Mouse (Mus musculus): ENCODE results near the gene BC025920. TPM values are rescaled to one million over a fixed set of nuclear protein-coding genes. Genes with fewer than 3 reads are reported as not detected.

BC025920 gene
- polyA plus RNA-seq (2014; fragmentation: Nextera tagmentation; extraction: Ambion mirVana), result 0.63 and 1.5 TPM in 2 replicates

DNA sequence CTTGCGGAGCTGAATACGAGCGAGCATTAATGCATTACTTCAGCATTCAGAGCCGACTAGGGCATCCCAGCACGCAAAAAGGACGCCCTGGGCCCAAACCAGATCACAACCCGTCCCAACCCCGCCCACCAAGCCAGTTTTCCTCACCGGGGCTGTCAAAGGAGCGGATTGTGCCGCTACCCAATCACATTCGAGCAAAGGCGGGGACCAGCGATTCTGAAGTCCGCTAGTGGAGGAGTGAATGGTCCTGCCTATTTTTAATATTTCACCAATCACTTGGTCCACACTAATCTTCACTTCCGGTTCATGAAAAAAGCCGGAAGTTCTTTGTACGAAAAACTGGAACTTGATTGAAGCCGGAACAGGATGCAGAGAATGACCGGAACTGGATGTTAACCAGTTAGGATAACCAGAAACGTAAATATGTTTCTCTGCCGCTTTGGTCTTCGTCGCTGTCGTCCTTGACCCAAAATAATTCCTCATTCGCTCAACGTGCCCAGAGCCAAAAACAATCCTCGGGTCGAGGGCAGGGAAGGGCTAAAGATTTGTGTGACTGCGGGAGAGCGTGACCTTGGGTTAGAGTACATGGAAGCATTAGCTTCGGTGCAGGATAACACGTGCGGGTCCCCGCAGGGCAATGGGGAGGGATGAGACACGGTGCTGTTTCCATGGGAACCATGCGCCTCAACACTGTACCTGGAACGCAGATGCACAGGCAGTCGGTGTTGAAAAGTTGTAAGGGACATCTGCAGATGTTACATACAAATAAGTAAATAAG, at the start of gene BC025920:
Gene BC025920 (plus strand): TSS at position 297 of the 778 bp plus-strand sequence.
- WGBS, result under 1% methylated on average over 39 of the region's 39 CpGs
- ATAC-seq (ENCODE audit: insufficient number of reproducible peaks, low FRiP score, low TSS enrichment, low read depth), result peak; percentile 78
- Histone ChIP-seq H3K27ac (replicated peaks; ENCODE audit: low read depth, low read length) (peak within 1 kb of the TSS; percentile 77), H3K36me3 (ENCODE audit: control insufficient read depth, insufficient read depth, low read length) (no peaks in the 10 kb centered on the region), H3K9ac (ENCODE audit: low read length) (peak within 1 kb of the TSS; percentile 59), H3K4me2 (ENCODE audit: low read depth, severe bottlenecking) (peak within 1 kb of the TSS; percentile 84), H3K4me3 (ENCODE audit: low read depth, low read length) (peak within 1 kb of the TSS; percentile 44), H3K27me3 (ENCODE audit: control insufficient read depth, insufficient read depth, low read length) (no peaks in the 10 kb centered on the region), H3K4me1 (ENCODE audit: control insufficient read depth, insufficient read depth, low read length) (peaks cover 12% of the 10 kb centered on the region), H3K9me3 (ENCODE audit: control insufficient read depth, low read length) (no peaks in the 10 kb centered on the region)
- DNase-seq (ENCODE audit: low spot score), result peak; percentile 92

DNA sequence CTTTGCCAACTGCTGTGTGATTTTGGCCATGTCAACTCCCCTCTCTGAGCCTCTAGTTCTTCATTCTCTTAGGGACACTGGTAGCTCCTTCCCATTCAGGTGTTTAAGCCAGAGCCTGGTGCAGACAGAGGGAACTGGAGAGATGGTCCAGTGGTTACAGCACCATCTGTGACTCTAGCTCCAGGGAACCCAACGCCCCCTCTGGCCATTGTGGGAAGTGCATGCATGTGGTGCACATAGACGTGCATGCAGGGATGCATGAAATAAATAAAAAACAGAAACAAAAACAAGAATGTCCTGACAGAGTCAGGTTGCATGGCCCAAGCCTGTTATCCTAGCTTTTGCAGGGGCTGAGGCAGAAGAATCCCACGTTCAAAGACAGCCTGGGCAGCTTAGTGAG, 49.8 kb upstream of the BC025920 start:
- peaks cover 3% of the 10 kb centered on the region for H3K36me3 ChIP-seq (ENCODE audit: control insufficient read depth, insufficient read depth, low read length)
- H3K9me3 ChIP-seq (ENCODE audit: control insufficient read depth, low read length), result no peaks in the 10 kb centered on the region
- H3K27me3 ChIP-seq (ENCODE audit: control insufficient read depth, insufficient read depth, low read length), result no peaks in the 10 kb centered on the region
- ATAC-seq (ENCODE audit: insufficient number of reproducible peaks, low FRiP score, low TSS enrichment, low read depth) (no peak), DNase-seq (ENCODE audit: low spot score) (no peak)
- H3K4me2 ChIP-seq (ENCODE audit: low read depth, severe bottlenecking), result no peak overlapping the region
- H3K27ac ChIP-seq (replicated peaks; ENCODE audit: low read depth, low read length), result no peak overlapping the region
- no peak overlapping the region for H3K9ac ChIP-seq (ENCODE audit: low read length)
- no peak overlapping the region for H3K4me3 ChIP-seq (ENCODE audit: low read depth, low read length)
- peaks cover 10% of the 10 kb centered on the region for H3K4me1 ChIP-seq (ENCODE audit: control insufficient read depth, insufficient read depth, low read length)
- WGBS, result 69% methylated on average over 3 of the region's 3 CpGs

DNA sequence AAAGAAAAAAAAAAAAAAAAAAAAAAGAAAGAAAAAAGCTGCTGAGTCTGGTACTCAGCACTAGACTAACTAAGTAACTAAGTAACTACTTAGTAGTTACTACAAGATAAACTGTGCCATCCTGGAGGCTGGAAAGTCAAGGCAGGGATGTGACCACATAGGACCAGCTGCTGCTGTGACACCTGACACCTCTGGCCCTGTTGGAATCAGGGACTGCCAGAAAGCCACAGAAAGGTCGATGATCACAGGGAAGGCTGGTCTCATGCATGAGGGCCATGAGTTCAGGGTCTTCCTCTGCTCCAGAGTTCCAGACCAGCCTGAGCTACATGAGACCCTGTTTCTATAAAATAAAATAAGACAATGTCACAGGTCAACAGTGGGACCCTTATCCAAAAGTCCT, 48.6 kb upstream of the BC025920 start:
- ATAC-seq (ENCODE audit: insufficient number of reproducible peaks, low FRiP score, low TSS enrichment, low read depth) (no peak), DNase-seq (ENCODE audit: low spot score) (no peak)
- H3K9ac ChIP-seq (ENCODE audit: low read length), result no peak overlapping the region
- no peaks in the 10 kb centered on the region for H3K9me3 ChIP-seq (ENCODE audit: control insufficient read depth, low read length)
- H3K4me3 ChIP-seq (ENCODE audit: low read depth, low read length), result no peak overlapping the region
- no peaks in the 10 kb centered on the region for H3K27me3 ChIP-seq (ENCODE audit: control insufficient read depth, insufficient read depth, low read length)
- H3K4me2 ChIP-seq (ENCODE audit: low read depth, severe bottlenecking), result no peak overlapping the region
- H3K27ac ChIP-seq (replicated peaks; ENCODE audit: low read depth, low read length), result no peak overlapping the region
- 19% methylated on average over 1 of the region's 1 CpGs for WGBS
- H3K36me3 ChIP-seq (ENCODE audit: control insufficient read depth, insufficient read depth, low read length), result peaks cover 3% of the 10 kb centered on the region
- peaks cover 13% of the 10 kb centered on the region for H3K4me1 ChIP-seq (ENCODE audit: control insufficient read depth, insufficient read depth, low read length)

DNA sequence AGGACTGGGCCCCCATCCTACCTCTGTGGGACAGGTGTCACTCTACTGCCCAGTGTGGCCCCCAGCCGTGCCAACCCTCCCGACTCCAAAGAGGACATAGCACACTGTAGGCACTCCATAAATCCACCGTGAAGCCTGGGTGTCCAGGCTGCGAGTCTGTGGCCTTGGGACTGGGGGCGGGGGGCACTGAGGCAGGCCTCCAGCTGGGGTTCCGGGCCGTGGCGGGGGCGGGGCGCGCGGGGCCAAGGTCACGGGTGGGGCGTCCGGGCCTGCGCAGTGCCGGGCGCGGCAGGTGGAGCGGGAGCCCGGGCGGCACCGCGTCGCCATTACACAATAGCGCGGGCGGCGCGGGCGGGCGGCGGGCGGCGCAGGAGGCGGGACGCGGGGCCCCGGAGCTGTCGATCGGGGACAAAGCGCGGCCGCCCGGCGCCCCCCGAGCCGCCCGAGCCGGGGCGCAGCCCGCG, 46.9 kb upstream of the BC025920 start, which contains the start of gene Aes:
Gene Aes (plus strand): TSS at position 326 of the 464 bp plus-strand sequence.
- Histone ChIP-seq H3K9me3 (ENCODE audit: control insufficient read depth, low read length) (no peaks in the 10 kb centered on the region), H3K36me3 (ENCODE audit: control insufficient read depth, insufficient read depth, low read length) (peaks cover 5% of the 10 kb centered on the region), H3K27ac (replicated peaks; ENCODE audit: low read depth, low read length) (peak within 1 kb of the TSS; percentile 68), H3K27me3 (ENCODE audit: control insufficient read depth, insufficient read depth, low read length) (no peaks in the 10 kb centered on the region), H3K4me1 (ENCODE audit: control insufficient read depth, insufficient read depth, low read length) (peaks cover 28% of the 10 kb centered on the region), H3K4me2 (ENCODE audit: low read depth, severe bottlenecking) (peak within 1 kb of the TSS; percentile 97), H3K4me3 (ENCODE audit: low read depth, low read length) (peak within 1 kb of the TSS; percentile 95), H3K9ac (ENCODE audit: low read length) (peak within 1 kb of the TSS; percentile 90)
- ATAC-seq (ENCODE audit: insufficient number of reproducible peaks, low FRiP score, low TSS enrichment, low read depth) (peak; percentile 13; the same call in 1 of the 2 replicates), DNase-seq (ENCODE audit: low spot score) (peak; percentile 65)
- under 1% methylated on average over 30 of the region's 53 CpGs for WGBS

DNA sequence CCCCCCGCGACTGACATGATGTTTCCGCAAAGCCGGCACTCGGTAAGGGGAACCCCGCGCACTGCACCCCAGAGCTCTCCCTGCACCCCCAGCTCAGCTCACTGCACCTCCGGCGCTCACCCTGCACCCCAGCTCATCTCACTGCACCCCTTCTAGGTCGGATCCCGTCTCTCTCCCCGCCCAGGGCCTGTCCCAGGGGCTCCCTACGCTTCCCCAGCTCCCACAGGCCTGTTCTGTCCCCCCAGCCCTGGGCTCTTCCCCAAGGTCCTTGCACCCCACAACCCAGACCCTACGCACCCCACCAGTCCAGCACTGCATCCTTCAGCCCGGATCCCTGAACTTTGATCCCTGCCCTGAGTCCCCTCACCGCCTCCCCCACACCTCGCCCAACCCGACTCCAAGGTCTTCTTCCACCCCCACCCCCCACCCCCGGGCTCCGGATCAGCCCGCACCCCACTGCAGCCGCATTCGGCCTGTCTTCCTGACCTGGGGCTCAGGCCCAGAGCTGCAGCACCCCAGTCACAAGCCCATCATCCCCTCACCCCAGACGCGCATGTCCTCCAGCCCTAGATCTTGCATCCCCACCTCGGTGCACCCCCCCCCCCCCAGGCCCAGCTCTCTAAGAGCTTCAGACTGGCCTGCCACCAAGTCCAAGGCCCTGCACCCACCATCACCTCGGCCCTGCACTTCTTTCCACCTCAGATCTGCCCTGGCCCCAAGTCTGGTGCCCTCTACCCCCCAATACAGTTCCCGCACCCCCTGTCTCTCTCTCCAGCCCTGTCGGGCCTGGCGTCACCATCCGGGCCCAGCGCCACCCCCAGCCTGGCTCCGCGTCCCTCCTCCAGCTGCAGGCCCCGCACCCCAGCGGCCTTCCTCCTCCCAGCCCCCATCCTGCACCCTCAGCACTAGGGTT, 46.2 kb upstream of the BC025920 start:
- Histone ChIP-seq H3K9ac (ENCODE audit: low read length) (peak overlapping the region; percentile 90), H3K36me3 (ENCODE audit: control insufficient read depth, insufficient read depth, low read length) (peaks cover 5% of the 10 kb centered on the region), H3K4me1 (ENCODE audit: control insufficient read depth, insufficient read depth, low read length) (peaks cover 35% of the 10 kb centered on the region), H3K27ac (replicated peaks; ENCODE audit: low read depth, low read length) (peak overlapping the region; percentile 68), H3K4me2 (ENCODE audit: low read depth, severe bottlenecking) (peak overlapping the region; percentile 97), H3K27me3 (ENCODE audit: control insufficient read depth, insufficient read depth, low read length) (no peaks in the 10 kb centered on the region), H3K4me3 (ENCODE audit: low read depth, low read length) (peak overlapping the region; percentile 95), H3K9me3 (ENCODE audit: control insufficient read depth, low read length) (no peaks in the 10 kb centered on the region)
- ATAC-seq (ENCODE audit: insufficient number of reproducible peaks, low FRiP score, low TSS enrichment, low read depth), result no peak
- 1% methylated on average over 28 of the region's 36 CpGs for WGBS
- DNase-seq (ENCODE audit: low spot score), result no peak

DNA sequence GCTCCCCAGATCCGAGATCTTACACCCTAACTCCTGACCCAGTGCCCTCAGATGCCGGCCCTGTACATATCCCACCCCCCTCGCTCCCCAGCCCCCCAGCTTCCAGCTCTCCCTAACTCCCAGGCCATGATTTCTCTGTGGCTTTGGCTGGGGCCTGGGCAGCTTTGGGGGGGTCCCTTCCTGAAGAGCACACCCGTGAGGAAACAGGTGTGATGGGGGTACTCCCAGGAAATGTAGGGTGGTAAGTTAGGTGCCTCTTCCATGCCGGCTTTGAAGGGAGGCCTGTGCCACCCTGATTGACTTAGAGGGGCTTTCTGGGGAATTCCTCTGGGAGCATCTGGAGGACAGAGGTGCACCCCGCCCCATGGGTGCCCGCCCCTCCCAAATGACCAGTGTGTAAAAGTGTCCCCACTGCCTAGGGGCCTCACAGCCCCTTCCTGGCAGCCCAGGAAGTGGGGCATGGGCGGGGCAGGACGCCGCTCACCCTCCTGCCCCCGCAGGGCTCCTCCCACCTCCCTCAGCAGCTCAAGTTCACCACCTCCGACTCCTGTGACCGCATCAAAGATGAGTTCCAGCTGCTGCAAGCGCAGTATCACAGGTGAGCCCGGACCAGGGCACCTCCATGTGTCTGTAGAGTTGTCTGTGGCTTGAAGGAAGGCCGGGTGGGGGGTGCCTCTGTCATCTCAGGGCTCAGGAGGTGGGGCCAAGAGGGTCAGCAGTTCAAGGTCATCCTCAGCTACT, 45.2 kb upstream of the BC025920 start:
- no peaks in the 10 kb centered on the region for H3K27me3 ChIP-seq (ENCODE audit: control insufficient read depth, insufficient read depth, low read length)
- peak overlapping the region; percentile 97 for H3K4me2 ChIP-seq (ENCODE audit: low read depth, severe bottlenecking)
- peaks cover 43% of the 10 kb centered on the region for H3K4me1 ChIP-seq (ENCODE audit: control insufficient read depth, insufficient read depth, low read length)
- peak overlapping the region; percentile 90 for H3K9ac ChIP-seq (ENCODE audit: low read length)
- H3K9me3 ChIP-seq (ENCODE audit: control insufficient read depth, low read length), result no peaks in the 10 kb centered on the region
- peak overlapping the region; percentile 95 for H3K4me3 ChIP-seq (ENCODE audit: low read depth, low read length)
- ATAC-seq (ENCODE audit: insufficient number of reproducible peaks, low FRiP score, low TSS enrichment, low read depth) (no peak), DNase-seq (ENCODE audit: low spot score) (no peak)
- H3K27ac ChIP-seq (replicated peaks; ENCODE audit: low read depth, low read length), result peak overlapping the region; percentile 68; the same call in 1 of the 2 replicates
- peaks cover 14% of the 10 kb centered on the region for H3K36me3 ChIP-seq (ENCODE audit: control insufficient read depth, insufficient read depth, low read length)
- 4% methylated on average over 15 of the region's 16 CpGs for WGBS

DNA sequence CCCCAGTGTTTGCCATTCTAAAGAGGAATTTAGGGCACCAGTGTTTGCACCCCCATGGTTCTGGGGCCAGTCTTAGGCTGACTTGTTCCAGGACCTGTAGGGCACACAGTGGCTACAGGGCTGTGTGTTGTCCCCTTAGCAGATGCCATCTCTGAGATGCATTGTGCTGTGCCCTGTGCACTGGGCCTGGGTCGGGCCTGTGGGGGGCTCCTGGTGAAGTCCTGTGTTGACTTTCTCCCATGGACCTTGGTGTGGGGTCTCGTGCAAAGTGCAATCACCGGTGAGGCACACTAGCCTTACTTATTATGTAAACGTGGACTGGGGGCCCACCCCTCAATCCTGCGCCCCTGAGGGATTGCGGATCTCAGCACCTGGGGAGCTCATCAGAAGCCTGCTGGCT, 43.7 kb upstream of the BC025920 start:
- Histone ChIP-seq H3K36me3 (ENCODE audit: control insufficient read depth, insufficient read depth, low read length) (peaks cover 14% of the 10 kb centered on the region), H3K9me3 (ENCODE audit: control insufficient read depth, low read length) (no peaks in the 10 kb centered on the region), H3K4me2 (ENCODE audit: low read depth, severe bottlenecking) (0 out of 2 replicates have a peak overlapping the region, but pooled peaks have one; percentile 12), H3K4me3 (ENCODE audit: low read depth, low read length) (no peak overlapping the region), H3K27ac (replicated peaks; ENCODE audit: low read depth, low read length) (no peak overlapping the region), H3K27me3 (ENCODE audit: control insufficient read depth, insufficient read depth, low read length) (no peaks in the 10 kb centered on the region), H3K9ac (ENCODE audit: low read length) (no peak overlapping the region), H3K4me1 (ENCODE audit: control insufficient read depth, insufficient read depth, low read length) (peaks cover 43% of the 10 kb centered on the region)
- DNase-seq (ENCODE audit: low spot score) (no peak), ATAC-seq (ENCODE audit: insufficient number of reproducible peaks, low FRiP score, low TSS enrichment, low read depth) (no peak)
- 83% methylated on average over 6 of the region's 6 CpGs for WGBS
